Mouse (Mus musculus) heart, embryonic 11.5 days (tissue): ENCODE measurements around the gene Colec11. TPM values are rescaled to one million over a fixed set of nuclear protein-coding genes. Genes with fewer than 3 reads are reported as not detected.

Experiments used
- ATAC-seq: fragments of 200-750 bp; cut with Nextera tagmentation; replicated peaks from 2 replicates; pipeline ENCODE4 v1.8.0; 2017; ENCODE audit warnings: moderate library complexity; ENCODE audit not compliant: insufficient number of reproducible peaks, low FRiP score, low TSS enrichment
- H3K27ac ChIP-seq: fragments of 300-500 bp; sonication (generic); 2 replicates; pipeline ENCODE4 v1.5.1; 2014; ENCODE audit warnings: mild to moderate bottlenecking, low read depth, low read length
- H3K27me3 ChIP-seq: fragments of 300-500 bp; sonication (generic); 2 replicates; pipeline ENCODE4 v1.6.1; 2014; ENCODE audit warnings: mild to moderate bottlenecking, low read length, mixed read lengths; ENCODE audit not compliant: control insufficient read depth, insufficient read depth
- H3K36me3 ChIP-seq: fragments of 300-500 bp; sonication (generic); 2 replicates; pipeline ENCODE4 v1.6.1; 2014; ENCODE audit warnings: mild to moderate bottlenecking, low read length, moderate library complexity, mixed read lengths; ENCODE audit not compliant: control insufficient read depth, insufficient read depth
- H3K4me1 ChIP-seq: fragments of 300-500 bp; sonication (generic); 2 replicates; pipeline ENCODE4 v1.6.1; 2014; ENCODE audit warnings: low read length; ENCODE audit not compliant: control insufficient read depth, insufficient read depth
- H3K4me2 ChIP-seq: fragments of 300-500 bp; sonication (generic); 2 replicates; pipeline ENCODE4 v1.6.1; 2014; ENCODE audit warnings: mild to moderate bottlenecking, moderate library complexity
- H3K4me3 ChIP-seq: fragments of 300-500 bp; sonication (generic); 2 replicates; pipeline ENCODE4 v1.5.1; 2014; ENCODE audit warnings: low read depth, low read length
- H3K9ac ChIP-seq: fragments of 300-500 bp; sonication (generic); 2 replicates; pipeline ENCODE4 v1.6.1; 2014; ENCODE audit warnings: mild to moderate bottlenecking, low read depth, low read length, moderate library complexity
- H3K9me3 ChIP-seq: fragments of 300-500 bp; sonication (generic); replicated peaks from 2 replicates; pipeline ENCODE4 v1.6.1; 2016; ENCODE audit warnings: low read length; ENCODE audit not compliant: control insufficient read depth
- WGBS: fragments of 180-500 bp; shearing (Covaris S2); extraction: QIAGEN DNeasy Blood & Tissue Kit; methylation state at CpG from one replicate; pipeline ENCODE4 v1.1.7; 2014; ENCODE audit not compliant: insufficient replicate concordance; 5-methylcytosine and 5-hydroxymethylcytosine counted together
- polyA plus RNA-seq: library from polyadenylated mRNA; unstranded; fragments of >200 nt; fragmentation: Nextera tagmentation; extraction: Ambion mirVana; gene quantifications from 2 replicates; pipeline ENCODE4 v1.2.1, GENCODE M21; 2014

Colec11 gene
- polyA plus RNA-seq, 1 experiment from 2014 or later = 8.4 TPM

DNA sequence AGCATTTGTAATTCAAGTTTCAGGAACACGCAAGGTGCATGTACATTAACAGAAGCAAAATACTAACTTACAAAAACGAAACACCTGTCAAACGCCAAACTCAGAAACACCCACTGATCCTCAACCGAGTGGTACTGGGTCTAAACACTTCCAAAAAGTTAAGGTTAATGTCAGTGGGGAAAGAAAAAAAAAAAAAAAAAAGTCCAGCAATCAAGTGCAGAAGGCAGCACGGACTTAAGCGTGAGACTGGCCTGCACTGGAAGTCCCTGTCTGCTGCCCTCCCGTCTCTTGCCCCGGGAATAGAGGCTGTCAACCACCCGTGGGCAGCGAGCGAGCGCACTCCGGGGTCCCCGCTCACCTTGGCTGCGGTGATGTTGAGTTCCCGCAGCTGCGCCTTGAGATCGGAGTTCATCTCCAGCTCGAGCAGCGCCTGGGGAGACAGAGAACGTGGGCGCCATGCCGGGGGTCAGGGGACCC is 11.9 kb upstream of the Colec11 start:
- Histone ChIP-seq H3K36me3 (peaks cover 31% of the 10 kb centered on the region), H3K9ac (peak overlapping the region; percentile 99), H3K4me2 (peak overlapping the region; percentile 88), H3K9me3 (no peaks in the 10 kb centered on the region), H3K27me3 (no peaks in the 10 kb centered on the region), H3K4me3 (peak overlapping the region; percentile 86), H3K4me1 (peaks cover 10% of the 10 kb centered on the region), H3K27ac (peak overlapping the region; percentile 93)
- ATAC-seq = 0 out of 2 replicates have a peak, but pooled peaks have one; percentile 28
- under 1% methylated on average over 23 of the region's 23 CpGs for whole genome bisulfite sequencing

DNA sequence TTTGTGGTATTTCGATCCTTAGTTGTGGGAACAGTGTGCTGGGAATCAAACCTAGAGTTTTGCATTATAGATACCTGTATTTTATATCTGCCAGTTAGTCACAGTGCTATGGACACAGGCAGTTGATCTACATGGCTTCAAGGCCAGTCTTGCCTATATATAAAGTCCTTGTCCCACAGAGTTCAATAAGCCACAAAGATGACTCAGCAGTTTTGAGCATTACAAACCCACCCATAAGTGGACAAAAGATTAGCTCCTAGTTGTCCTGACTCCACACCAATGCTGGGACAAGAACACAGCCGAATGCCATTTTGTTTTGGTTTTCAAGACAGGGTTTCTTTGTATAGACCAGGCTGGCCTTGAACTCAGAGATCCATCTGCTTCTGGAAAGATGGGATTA is 5.3 kb upstream of the Colec11 start:
- peaks cover 38% of the 10 kb centered on the region for H3K36me3 ChIP-seq
- WGBS = 87% methylated on average over 2 of the region's 2 CpGs
- H3K4me2 ChIP-seq = no peak overlapping the region
- no peak overlapping the region for H3K9ac ChIP-seq
- H3K9me3 ChIP-seq = no peaks in the 10 kb centered on the region
- no peaks in the 10 kb centered on the region for H3K27me3 ChIP-seq
- no peaks in the 10 kb centered on the region for H3K4me1 ChIP-seq
- no peak overlapping the region for H3K27ac ChIP-seq
- ATAC-seq = no peak
- no peak overlapping the region for H3K4me3 ChIP-seq

DNA sequence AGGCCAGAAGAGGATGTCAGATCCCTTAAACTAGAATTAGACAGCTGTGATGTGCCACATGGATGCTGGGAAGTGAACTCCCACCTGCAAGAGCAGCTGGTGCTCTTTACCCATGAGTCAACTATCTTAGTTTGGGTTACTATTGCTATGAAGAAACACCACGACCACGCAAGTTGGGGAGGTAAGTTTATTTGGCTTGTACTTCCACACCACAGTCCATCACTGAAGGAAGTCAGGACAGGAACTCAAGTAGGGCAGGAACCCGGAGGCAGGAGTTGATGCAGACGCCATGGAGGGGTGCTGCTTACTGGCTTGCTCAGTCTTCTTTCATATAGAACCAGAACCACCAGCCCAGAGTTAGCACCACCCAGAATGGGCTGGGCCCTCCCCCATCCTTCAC is 3.9 kb upstream of the Colec11 start:
- H3K4me3 ChIP-seq = no peak overlapping the region
- no peak for ATAC-seq
- no peaks in the 10 kb centered on the region for H3K9me3 ChIP-seq
- no peaks in the 10 kb centered on the region for H3K27me3 ChIP-seq
- 63% methylated on average over 4 of the region's 4 CpGs for WGBS
- no peak overlapping the region for H3K27ac ChIP-seq
- H3K4me1 ChIP-seq = peaks cover 12% of the 10 kb centered on the region
- H3K9ac ChIP-seq = no peak overlapping the region
- H3K4me2 ChIP-seq = no peak overlapping the region
- peaks cover 29% of the 10 kb centered on the region for H3K36me3 ChIP-seq

DNA sequence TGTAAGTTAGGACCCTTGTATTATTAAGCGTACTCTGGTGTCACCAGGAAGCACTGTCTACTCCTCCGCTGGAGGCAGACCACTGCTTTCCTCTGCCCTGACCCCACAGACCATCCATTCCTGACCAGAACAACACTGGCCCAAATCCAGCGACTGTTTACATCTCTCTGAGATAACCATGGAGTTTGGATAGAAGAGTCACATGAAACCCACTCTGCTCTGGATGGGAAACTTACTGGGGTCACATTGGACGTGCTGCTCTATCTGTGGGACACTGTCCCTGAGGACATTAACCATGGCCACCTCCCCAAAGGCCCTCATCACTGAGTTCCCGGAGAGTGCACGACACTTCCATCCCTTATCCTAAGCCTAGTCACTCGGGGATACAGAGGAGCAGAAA is 2.2 kb upstream of the Colec11 start:
- peaks cover 18% of the 10 kb centered on the region for H3K36me3 ChIP-seq
- no peak overlapping the region for H3K27ac ChIP-seq
- H3K4me3 ChIP-seq = no peak overlapping the region
- peaks cover 19% of the 10 kb centered on the region for H3K4me1 ChIP-seq
- no peaks in the 10 kb centered on the region for H3K9me3 ChIP-seq
- no peak overlapping the region for H3K4me2 ChIP-seq
- WGBS = 66% methylated on average over 7 of the region's 7 CpGs
- ATAC-seq = no peak
- H3K27me3 ChIP-seq = no peaks in the 10 kb centered on the region
- H3K9ac ChIP-seq = no peak overlapping the region

DNA sequence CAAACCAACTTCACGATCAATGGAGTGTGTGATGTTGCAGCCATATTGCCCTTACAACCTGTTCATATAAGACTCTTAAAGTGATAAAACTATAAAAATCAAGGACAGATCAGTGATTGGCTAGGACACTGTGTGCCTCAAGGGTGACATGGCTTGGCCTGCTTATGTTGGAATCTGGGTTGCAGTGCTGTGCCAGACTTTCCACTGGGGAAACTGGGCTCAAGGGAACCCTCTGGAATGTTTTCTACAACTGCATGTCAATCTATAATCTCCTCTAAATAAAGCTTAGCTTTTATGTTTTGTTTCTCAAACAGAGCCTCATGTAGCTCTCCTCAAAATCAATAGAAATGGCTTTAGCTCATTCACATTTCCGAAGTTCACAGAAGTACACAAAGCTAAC is 1.1 kb upstream of the Colec11 start:
- peaks cover 6% of the 10 kb centered on the region for H3K36me3 ChIP-seq
- peaks cover 19% of the 10 kb centered on the region for H3K4me1 ChIP-seq
- no peak overlapping the region for H3K27ac ChIP-seq
- 85% methylated on average over 2 of the region's 2 CpGs for WGBS
- H3K9me3 ChIP-seq = no peaks in the 10 kb centered on the region
- H3K27me3 ChIP-seq = no peaks in the 10 kb centered on the region
- H3K9ac ChIP-seq = no peak overlapping the region
- H3K4me3 ChIP-seq = no peak overlapping the region
- no peak overlapping the region for H3K4me2 ChIP-seq
- ATAC-seq = no peak

- Histone ChIP-seq H3K9ac (no peak overlapping the region), H3K4me1 (peaks cover 19% of the 10 kb centered on the region), H3K4me3 (no peak overlapping the region), H3K27me3 (no peaks in the 10 kb centered on the region), H3K36me3 (no peaks in the 10 kb centered on the region), H3K27ac (0 out of 2 replicates have a peak overlapping the region, but pooled peaks have one; percentile 11), H3K4me2 (peak overlapping the region; percentile 53; the same call in 1 of the 2 replicates), H3K9me3 (no peaks in the 10 kb centered on the region)
- WGBS = 56% methylated on average over 1 of the region's 1 CpGs
- no peak for ATAC-seq
Observed at GRCm38 (mm10) chr12:28622641-28623040, 536 bp downstream of the Colec11 start.

DNA sequence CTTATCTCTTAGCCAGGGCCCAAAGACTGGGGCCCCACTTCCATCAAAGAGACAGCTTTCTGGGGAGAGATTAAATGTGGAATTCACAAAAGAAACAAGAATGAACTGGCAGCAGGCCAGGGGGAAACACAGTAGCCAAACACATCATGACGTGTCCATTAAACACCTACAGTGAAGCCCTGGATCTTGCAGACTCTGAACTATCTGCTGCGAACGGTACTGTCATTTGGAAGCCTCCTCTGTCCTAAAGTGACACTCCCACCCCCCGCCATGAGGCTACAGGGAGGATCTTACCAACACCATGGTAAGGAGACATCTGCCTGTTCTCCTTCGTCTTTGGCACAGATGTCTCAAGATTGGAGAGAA is 1.0 kb downstream of the Colec11 start:
- Histone ChIP-seq H3K4me3 (no peak overlapping the region), H3K27me3 (no peaks in the 10 kb centered on the region), H3K9me3 (no peaks in the 10 kb centered on the region), H3K27ac (peak overlapping the region; percentile 60; the same call in 1 of the 2 replicates), H3K36me3 (no peaks in the 10 kb centered on the region), H3K4me2 (peak overlapping the region; percentile 53), H3K4me1 (peaks cover 19% of the 10 kb centered on the region), H3K9ac (no peak overlapping the region)
- 21% methylated on average over 5 of the region's 5 CpGs for WGBS
- ATAC-seq = 0 out of 2 replicates have a peak, but pooled peaks have one; percentile 19

- peak; percentile 48; the same call in 1 of the 2 replicates for ATAC-seq
- H3K4me2 ChIP-seq = peak overlapping the region; percentile 53
- peak overlapping the region; percentile 60 for H3K27ac ChIP-seq
- 5% methylated on average over 7 of the region's 7 CpGs for WGBS
- H3K9me3 ChIP-seq = no peaks in the 10 kb centered on the region
- 0 out of 2 replicates have a peak overlapping the region, but pooled peaks have one; percentile 19 for H3K4me3 ChIP-seq
- H3K9ac ChIP-seq = no peak overlapping the region
- H3K36me3 ChIP-seq = no peaks in the 10 kb centered on the region
- no peaks in the 10 kb centered on the region for H3K27me3 ChIP-seq
- H3K4me1 ChIP-seq = peaks cover 19% of the 10 kb centered on the region
Observed at GRCm38 (mm10) chr12:28621451-28622166, 1.6 kb downstream of the Colec11 start.

DNA sequence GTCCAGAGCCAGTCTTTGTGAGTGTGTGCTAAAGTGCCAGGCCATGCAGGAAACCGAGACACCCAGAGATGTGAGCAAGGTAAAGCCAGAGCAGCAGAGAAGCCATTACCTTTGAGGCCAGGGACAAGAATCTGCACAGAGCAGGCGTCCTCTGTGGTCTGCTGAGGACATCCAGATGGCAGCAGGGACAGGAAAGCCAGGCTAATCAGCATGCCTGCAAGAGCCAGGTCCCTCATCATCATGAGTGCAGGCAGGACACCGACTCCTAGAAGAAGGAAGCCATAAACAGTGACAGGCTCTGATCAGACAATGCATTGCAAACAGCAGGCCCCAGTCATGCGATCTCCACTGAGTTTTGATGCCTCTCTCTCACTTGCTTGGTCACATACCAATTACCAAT is 5.9 kb downstream of the Colec11 start:
- H3K36me3 ChIP-seq = no peaks in the 10 kb centered on the region
- no peak overlapping the region for H3K9ac ChIP-seq
- no peak overlapping the region for H3K27ac ChIP-seq
- H3K27me3 ChIP-seq = no peaks in the 10 kb centered on the region
- WGBS = 45% methylated on average over 4 of the region's 4 CpGs
- H3K4me2 ChIP-seq = no peak overlapping the region
- H3K9me3 ChIP-seq = no peaks in the 10 kb centered on the region
- ATAC-seq = no peak
- H3K4me3 ChIP-seq = no peak overlapping the region
- H3K4me1 ChIP-seq = peaks cover 9% of the 10 kb centered on the region
